Mouse (Mus musculus): ENCODE data around the gene Fbxo34.
"Not testable (repeated sequence)": the region's sequence is repeated elsewhere in the genome, so short reads cannot be mapped to it uniquely, and the experiment has no call there.

GRCm38 (mm10) chr14:47529592-47529991, 79.4 kb downstream of the Fbxo34 start:
- not testable (repeated sequence) for TF ChIP-seq USF1 (IDR thresholded peaks at IDR 0.05; ENCODE audit: low read depth, low read length); CTCF (conservative IDR thresholded peaks at IDR 0.05 in 1 of 2, IDR thresholded peaks at IDR 0.05 in 1 of 2; ENCODE audit: low read depth in 2 of 2, low read length in 2 of 2)

Data from CH12.LX (cell line).